In genomic region chr9:83730836-83731235, GRCm38 (mm10) we compare ENCODE assay signal across 25 mouse cellular contexts.
DNase-seq lines count a peak whose midpoint lies in the region; ATAC-seq lines count a peak whose summit lies in the region.
"Had no signal": no experiment of that assay in that cellular context is flagged by ENCODE, and none has a peak within 500 bp of the region (broad histone marks: within the 10 kb centered on the region; RNA-seq: fewer than 3 reads in every experiment).

No protein-coding gene starts in this region.

- no peak overlapping the region for H3K9ac ChIP-seq in heart, embryonic 12.5 days
- H3K9ac ChIP-seq: forebrain, embryonic 12.5 days; forebrain, embryonic 15.5 days; heart, embryonic 13.5 days; hindbrain, embryonic 14.5 days had no signal

- H3K4me3 ChIP-seq in heart, embryonic 12.5 days = no peak overlapping the region
- H3K4me3 ChIP-seq: forebrain, embryonic 12.5 days; forebrain, embryonic 15.5 days; gastrocnemius, adult 2 months; heart, embryonic 13.5 days had no signal

- 59% methylated on average over 7 of the region's 7 CpGs for WGBS in heart, embryonic 12.5 days

- no peak overlapping the region for H3K27ac ChIP-seq in heart, embryonic 12.5 days (ENCODE audit: poor library complexity, severe bottlenecking)
- H3K27ac ChIP-seq: forebrain, embryonic 12.5 days; forebrain, embryonic 15.5 days; gastrocnemius, adult 2 months; heart, embryonic 13.5 days; hindbrain, embryonic 14.5 days had no signal

- no peaks in the 10 kb centered on the region for H3K4me1 ChIP-seq in heart, embryonic 12.5 days (replicated peaks)

- no peaks in the 10 kb centered on the region for H3K27me3 ChIP-seq in heart, embryonic 12.5 days (replicated peaks)
- H3K27me3 ChIP-seq: CH12.LX; forebrain, embryonic 15.5 days; heart, embryonic 13.5 days; Patski had no signal

- H3K9me3 ChIP-seq in heart, embryonic 12.5 days (replicated peaks) = no peaks in the 10 kb centered on the region
- H3K9me3 ChIP-seq: forebrain, embryonic 12.5 days; forebrain, embryonic 15.5 days; G1E; heart, embryonic 13.5 days had no signal

- DNase-seq in heart, adult 11 months = peak; percentile 21
- DNase-seq in 3T3-L1 (ENCODE audit: low read depth, low spot score) (peak; percentile 27), adipocyte (ENCODE audit: low spot score) (no peak)
- peak; percentile 61 for DNase-seq in fat pad, adult 2 months (ENCODE audit: extremely low read depth, low read depth, low spot score)
- no peak for DNase-seq in frontal cortex, postnatal 25 days (ENCODE audit: low spot score in 2 of 2)
- DNase-seq: adrenal gland, adult 2 months; adrenal gland, postnatal 14 days; B cell, adult 2 months; cerebellum, adult 18-20 months; cerebellum, adult 9-10 months; cerebellum, postnatal 14 days; gastrocnemius, adult 2 months; gastrocnemius, postnatal 14 days; heart, adult 18-20 months; heart, postnatal 14 days; heart, postnatal 4 days had no signal

- H3K4me2 ChIP-seq in heart, embryonic 12.5 days = no peak overlapping the region
- H3K4me2 ChIP-seq: forebrain, embryonic 12.5 days; forebrain, embryonic 15.5 days; heart, embryonic 13.5 days; hindbrain, embryonic 14.5 days had no signal

- ATAC-seq in heart, embryonic 12.5 days (ENCODE audit: insufficient number of reproducible peaks, low FRiP score) = no peak
- ATAC-seq: forebrain, embryonic 15.5 days; intestine, postnatal 0 days; Patski had no signal

- H3K36me3 ChIP-seq in heart, embryonic 12.5 days = no peaks in the 10 kb centered on the region
- H3K36me3 ChIP-seq: forebrain, embryonic 12.5 days; forebrain, embryonic 15.5 days; G1E; heart, embryonic 13.5 days had no signal

Comparison
In these comparisons a context has a peak if more than half of its experiments do, and no peak if none do; other contexts are left out.
1. DNase-seq: peak in heart, adult 11 months (single experiment), 3T3-L1 (single experiment) and fat pad, adult 2 months (single experiment); none in frontal cortex, postnatal 25 days (0 of 2) and adipocyte (single experiment).